Mouse (Mus musculus) hindbrain, embryonic 12.5 days (tissue): ENCODE measurements at regions not wholly inside any gene's neighbourhood (a gene's known extent, or its start where the extent isn't known, plus 50 kb on each side); places are given as distances from the start of the nearest gene placed in this dataset.

Experiments used
- ATAC-seq: fragments of 200-750 bp; cut with Nextera tagmentation; 2 replicates; pipeline ENCODE4 v1.8.0; 2017; ENCODE audit warnings: moderate TSS enrichment; ENCODE audit not compliant: low FRiP score
- H3K27ac ChIP-seq: fragments of 300-500 bp; sonication (generic); 2 replicates; pipeline ENCODE4 v1.5.1; 2016; ENCODE audit warnings: mild to moderate bottlenecking
- H3K27me3 ChIP-seq: fragments of 300-500 bp; sonication (generic); 2 replicates; pipeline ENCODE4 v1.6.1; 2016; ENCODE audit warnings: mild to moderate bottlenecking
- H3K36me3 ChIP-seq: fragments of 300-500 bp; sonication (generic); 2 replicates; pipeline ENCODE4 v1.6.1; 2016; ENCODE audit warnings: mild to moderate bottlenecking
- H3K4me1 ChIP-seq: fragments of 300-500 bp; sonication (generic); 2 replicates; pipeline ENCODE4 v1.6.1; 2016
- H3K4me2 ChIP-seq: fragments of 300-500 bp; sonication (generic); replicated peaks from 2 replicates; pipeline ENCODE4 v1.6.1; 2016; ENCODE audit warnings: mild to moderate bottlenecking
- H3K4me3 ChIP-seq: fragments of 300-500 bp; sonication (generic); 2 replicates; pipeline ENCODE4 v1.5.1; 2016; ENCODE audit warnings: mild to moderate bottlenecking
- H3K9ac ChIP-seq: fragments of 300-500 bp; sonication (generic); 2 replicates; pipeline ENCODE4 v1.6.1; 2016; ENCODE audit warnings: mild to moderate bottlenecking, moderate library complexity
- H3K9me3 ChIP-seq: fragments of 300-500 bp; sonication (generic); replicated peaks from 2 replicates; pipeline ENCODE4 v1.6.1; 2016; ENCODE audit warnings: mild to moderate bottlenecking
- WGBS: fragments of 180-500 bp; shearing (Covaris S2); methylation state at CpG from one replicate; pipeline ENCODE4 v1.1.7; 2016; 5-methylcytosine and 5-hydroxymethylcytosine counted together

GRCm38 (mm10) chr5:52092273-52092672, 98.0 kb downstream of the Dhx15 start:
- WGBS, result 81% methylated on average over 4 of the region's 4 CpGs
- no peak overlapping the region for H3K4me3 ChIP-seq
- no peaks in the 10 kb centered on the region for H3K9me3 ChIP-seq
- no peak overlapping the region for H3K27ac ChIP-seq
- ATAC-seq, result no peak
- H3K9ac ChIP-seq, result no peak overlapping the region
- H3K27me3 ChIP-seq, result no peaks in the 10 kb centered on the region
- H3K4me1 ChIP-seq, result no peaks in the 10 kb centered on the region
- H3K4me2 ChIP-seq, result no peak overlapping the region
- no peaks in the 10 kb centered on the region for H3K36me3 ChIP-seq

DNA sequence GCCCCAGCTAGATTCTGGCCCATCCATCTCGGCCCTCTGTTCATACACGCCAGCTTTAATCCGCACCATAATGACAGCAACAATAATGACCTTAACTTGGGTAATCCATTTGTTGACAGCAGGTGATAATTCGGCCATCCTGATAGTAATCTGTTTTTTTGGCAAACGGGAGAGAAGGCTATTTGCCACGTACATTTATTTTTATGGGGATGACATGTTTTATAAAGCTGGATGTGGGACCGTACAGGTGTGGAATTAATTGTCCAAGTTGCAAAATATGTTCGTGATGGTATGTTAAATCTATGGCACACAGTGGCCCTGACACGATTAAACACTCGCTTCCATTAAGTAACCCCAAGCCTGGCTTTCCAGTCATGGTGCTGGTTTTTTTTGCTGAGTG, 102.2 kb downstream of the Dhx15 start:
- WGBS, result 78% methylated on average over 10 of the region's 10 CpGs
- ATAC-seq, result no peak
- Histone ChIP-seq H3K4me2 (no peak overlapping the region), H3K9me3 (no peaks in the 10 kb centered on the region), H3K36me3 (no peaks in the 10 kb centered on the region), H3K27me3 (no peaks in the 10 kb centered on the region), H3K4me1 (no peaks in the 10 kb centered on the region), H3K4me3 (no peak overlapping the region), H3K27ac (no peak overlapping the region), H3K9ac (no peak overlapping the region)

GRCm38 (mm10) chr5:52086766-52087429, 103.4 kb downstream of the Dhx15 start:
- no peak for ATAC-seq
- no peak overlapping the region for H3K4me2 ChIP-seq
- no peak overlapping the region for H3K4me3 ChIP-seq
- no peaks in the 10 kb centered on the region for H3K27me3 ChIP-seq
- H3K9me3 ChIP-seq, result no peaks in the 10 kb centered on the region
- 62% methylated on average over 7 of the region's 7 CpGs for WGBS
- H3K36me3 ChIP-seq, result no peaks in the 10 kb centered on the region
- no peak overlapping the region for H3K9ac ChIP-seq
- H3K4me1 ChIP-seq, result no peaks in the 10 kb centered on the region
- H3K27ac ChIP-seq, result no peak overlapping the region

GRCm38 (mm10) chr5:52080268-52080667, 110.0 kb downstream of the Dhx15 start:
- Histone ChIP-seq H3K4me2 (no peak overlapping the region), H3K27ac (no peak overlapping the region), H3K9ac (no peak overlapping the region), H3K4me3 (no peak overlapping the region), H3K9me3 (no peaks in the 10 kb centered on the region), H3K36me3 (no peaks in the 10 kb centered on the region), H3K27me3 (no peaks in the 10 kb centered on the region), H3K4me1 (no peaks in the 10 kb centered on the region)
- no peak for ATAC-seq
- 74% methylated on average over 4 of the region's 4 CpGs for WGBS

DNA sequence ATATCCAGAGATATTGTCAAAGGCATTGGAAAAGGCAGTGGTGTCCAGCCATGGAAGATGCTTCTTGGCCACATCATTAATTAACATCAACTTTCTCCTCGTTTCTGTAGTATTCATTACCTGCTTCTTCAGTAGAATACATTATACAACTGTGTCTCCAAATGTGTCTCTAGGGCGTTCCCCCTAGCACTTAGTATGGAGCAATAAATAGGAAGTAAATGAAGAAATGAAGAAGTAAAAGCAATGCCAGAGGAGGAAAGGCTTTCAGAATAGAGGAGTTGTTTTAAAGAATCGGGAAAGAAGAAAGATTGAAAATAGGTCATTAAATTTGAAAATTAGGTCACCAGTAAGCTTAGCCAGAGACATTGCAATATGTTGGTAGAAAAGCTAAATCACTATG, 112.6 kb downstream of the Dhx15 start:
- ATAC-seq, result no peak
- WGBS, result 86% methylated on average over 3 of the region's 3 CpGs
- no peaks in the 10 kb centered on the region for H3K4me1 ChIP-seq
- H3K4me3 ChIP-seq, result no peak overlapping the region
- no peaks in the 10 kb centered on the region for H3K27me3 ChIP-seq
- H3K27ac ChIP-seq, result no peak overlapping the region
- no peaks in the 10 kb centered on the region for H3K36me3 ChIP-seq
- no peak overlapping the region for H3K4me2 ChIP-seq
- H3K9me3 ChIP-seq, result no peaks in the 10 kb centered on the region
- H3K9ac ChIP-seq, result no peak overlapping the region

DNA sequence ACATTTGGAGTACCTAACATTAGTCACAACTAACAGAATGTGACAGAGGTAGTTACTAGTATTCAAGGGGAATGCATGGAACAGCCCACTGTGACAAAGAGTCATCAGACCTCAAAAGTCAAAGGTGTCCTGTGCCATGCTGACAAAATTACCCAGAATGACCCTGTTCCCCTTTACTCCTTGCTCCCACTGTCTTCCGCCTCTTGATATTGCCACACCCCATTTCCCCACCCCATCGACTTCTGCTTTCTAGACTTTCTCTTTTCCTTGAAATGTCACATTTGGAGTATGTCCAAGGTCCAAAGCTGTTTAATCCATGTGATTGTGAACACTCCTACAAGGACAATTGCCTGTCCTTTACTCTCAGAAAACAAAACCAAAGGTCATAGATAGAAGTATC, 115.2 kb downstream of the Dhx15 start:
- WGBS, result 88% methylated on average over 2 of the region's 2 CpGs
- Histone ChIP-seq H3K27ac (no peak overlapping the region), H3K4me1 (no peaks in the 10 kb centered on the region), H3K4me2 (no peak overlapping the region), H3K4me3 (no peak overlapping the region), H3K36me3 (no peaks in the 10 kb centered on the region), H3K27me3 (no peaks in the 10 kb centered on the region), H3K9ac (no peak overlapping the region), H3K9me3 (no peaks in the 10 kb centered on the region)
- ATAC-seq, result no peak

GRCm38 (mm10) chr5:52064804-52065451, 125.4 kb downstream of the Dhx15 start:
- H3K36me3 ChIP-seq, result no peaks in the 10 kb centered on the region
- ATAC-seq, result peak; percentile 88
- H3K27ac ChIP-seq, result no peak overlapping the region
- H3K27me3 ChIP-seq, result no peaks in the 10 kb centered on the region
- H3K4me1 ChIP-seq, result no peaks in the 10 kb centered on the region
- H3K4me2 ChIP-seq, result no peak overlapping the region
- no peak overlapping the region for H3K9ac ChIP-seq
- 35% methylated on average over 16 of the region's 16 CpGs for WGBS
- no peak overlapping the region for H3K4me3 ChIP-seq
- no peaks in the 10 kb centered on the region for H3K9me3 ChIP-seq

- Histone ChIP-seq H3K27me3 (no peaks in the 10 kb centered on the region), H3K4me1 (no peaks in the 10 kb centered on the region), H3K27ac (no peak overlapping the region), H3K4me2 (no peak overlapping the region), H3K9me3 (no peaks in the 10 kb centered on the region), H3K36me3 (no peaks in the 10 kb centered on the region), H3K9ac (no peak overlapping the region), H3K4me3 (no peak overlapping the region)
- ATAC-seq, result no peak
- WGBS, result 95% methylated on average over 4 of the region's 4 CpGs
Observed at GRCm38 (mm10) chr5:52062214-52062613, 128.1 kb downstream of the Dhx15 start.

DNA sequence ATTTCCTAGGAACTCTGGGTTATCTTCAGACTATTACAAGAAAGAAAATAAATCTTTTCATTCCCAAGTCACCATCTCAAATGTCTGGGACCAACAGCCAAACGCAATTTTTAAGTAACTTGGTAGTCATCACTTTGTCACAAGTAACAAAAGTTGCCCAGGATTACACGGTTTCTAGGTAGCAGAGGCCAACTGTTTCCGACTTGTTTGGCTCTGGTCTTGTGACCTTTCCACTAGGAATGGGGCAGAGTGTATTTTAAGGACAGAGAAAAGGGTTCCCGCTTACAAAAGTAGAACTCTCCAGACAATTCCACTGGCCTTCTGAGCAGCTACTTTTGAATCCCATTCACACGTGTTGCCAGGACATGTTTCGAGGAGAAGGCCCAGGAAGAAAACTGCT, 129.1 kb downstream of the Dhx15 start:
- ATAC-seq, result no peak
- no peaks in the 10 kb centered on the region for H3K4me1 ChIP-seq
- no peak overlapping the region for H3K4me2 ChIP-seq
- no peak overlapping the region for H3K4me3 ChIP-seq
- H3K36me3 ChIP-seq, result no peaks in the 10 kb centered on the region
- 77% methylated on average over 6 of the region's 6 CpGs for WGBS
- H3K9ac ChIP-seq, result no peak overlapping the region
- no peaks in the 10 kb centered on the region for H3K9me3 ChIP-seq
- H3K27ac ChIP-seq, result no peak overlapping the region
- H3K27me3 ChIP-seq, result no peaks in the 10 kb centered on the region

DNA sequence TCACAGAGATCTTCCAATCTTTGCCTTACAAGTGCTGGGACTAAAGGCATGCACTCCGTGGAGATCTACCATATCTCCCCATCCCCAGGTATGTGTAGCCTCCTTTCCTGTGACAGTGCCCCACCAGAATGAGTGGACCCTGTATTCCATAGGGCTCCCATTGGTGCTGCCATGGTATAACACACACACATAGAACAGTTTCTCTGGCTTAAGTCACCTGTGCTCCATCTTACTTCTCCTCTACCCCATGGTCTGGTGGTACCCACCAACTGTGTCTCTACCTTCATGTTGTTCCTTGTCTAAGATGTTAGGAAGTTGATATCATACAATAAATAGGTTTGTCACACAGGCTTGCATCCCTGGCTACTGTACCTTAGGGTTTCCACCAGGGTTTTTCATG, 133.1 kb downstream of the Dhx15 start:
- H3K4me3 ChIP-seq, result no peak overlapping the region
- no peak for ATAC-seq
- H3K9ac ChIP-seq, result no peak overlapping the region
- no peak overlapping the region for H3K27ac ChIP-seq
- no peak overlapping the region for H3K4me2 ChIP-seq
- H3K36me3 ChIP-seq, result no peaks in the 10 kb centered on the region
- 82% methylated on average over 1 of the region's 1 CpGs for WGBS
- H3K9me3 ChIP-seq, result no peaks in the 10 kb centered on the region
- no peaks in the 10 kb centered on the region for H3K27me3 ChIP-seq
- no peaks in the 10 kb centered on the region for H3K4me1 ChIP-seq

GRCm38 (mm10) chr5:52052072-52052465, 138.2 kb downstream of the Dhx15 start:
- WGBS, result 76% methylated on average over 4 of the region's 4 CpGs
- H3K27me3 ChIP-seq, result no peaks in the 10 kb centered on the region
- 0 out of 2 replicates have a peak overlapping the region, but pooled peaks have one; percentile 35 for H3K27ac ChIP-seq
- no peak overlapping the region for H3K4me3 ChIP-seq
- no peaks in the 10 kb centered on the region for H3K36me3 ChIP-seq
- no peaks in the 10 kb centered on the region for H3K4me1 ChIP-seq
- H3K9ac ChIP-seq, result no peak overlapping the region
- no peaks in the 10 kb centered on the region for H3K9me3 ChIP-seq
- no peak overlapping the region for H3K4me2 ChIP-seq
- ATAC-seq, result no peak

DNA sequence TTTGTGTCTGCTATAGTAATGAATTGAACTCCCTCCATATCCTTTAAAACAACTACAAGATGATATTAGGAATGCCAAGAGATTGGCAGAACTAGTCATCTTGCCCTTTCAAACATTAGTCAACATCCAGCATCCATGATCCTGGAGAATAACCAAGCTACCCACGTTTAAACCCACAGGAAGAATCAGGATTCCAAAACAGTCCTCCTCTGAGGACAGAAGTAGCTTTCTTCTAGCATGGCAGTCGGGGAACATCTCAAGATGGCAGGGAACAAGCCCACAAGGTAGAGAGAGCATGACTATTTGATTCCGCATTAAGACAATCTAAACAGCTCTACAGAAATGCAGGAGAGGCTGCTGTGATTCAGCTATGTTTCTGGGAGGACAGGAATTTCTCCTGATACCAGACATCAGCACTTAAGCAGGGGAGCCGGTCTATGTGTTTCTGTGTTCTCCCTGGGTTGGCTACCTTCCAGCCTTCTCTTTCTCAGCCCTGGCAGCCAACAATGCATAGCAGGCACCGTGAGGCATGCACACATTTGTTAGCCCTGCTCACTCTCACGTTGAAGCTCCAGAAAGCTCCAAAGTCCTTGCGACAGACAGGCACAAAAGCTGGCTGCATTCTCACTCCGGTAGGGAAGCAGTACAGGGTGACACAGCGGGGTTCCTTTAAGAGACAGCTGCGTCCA, 138.8 kb downstream of the Dhx15 start:
- H3K9ac ChIP-seq, result no peak overlapping the region
- no peaks in the 10 kb centered on the region for H3K4me1 ChIP-seq
- WGBS, result 50% methylated on average over 10 of the region's 10 CpGs
- H3K9me3 ChIP-seq, result no peaks in the 10 kb centered on the region
- H3K36me3 ChIP-seq, result no peaks in the 10 kb centered on the region
- ATAC-seq, result peak; percentile 68
- H3K27ac ChIP-seq, result peak overlapping the region; percentile 35; the same call in 1 of the 2 replicates
- no peak overlapping the region for H3K4me3 ChIP-seq
- H3K4me2 ChIP-seq, result no peak overlapping the region
- H3K27me3 ChIP-seq, result no peaks in the 10 kb centered on the region

GRCm38 (mm10) chr5:52048790-52049189, 141.5 kb downstream of the Dhx15 start:
- no peak overlapping the region for H3K27ac ChIP-seq
- H3K4me1 ChIP-seq, result no peaks in the 10 kb centered on the region
- ATAC-seq, result no peak
- H3K27me3 ChIP-seq, result no peaks in the 10 kb centered on the region
- no peak overlapping the region for H3K9ac ChIP-seq
- H3K9me3 ChIP-seq, result no peaks in the 10 kb centered on the region
- 94% methylated on average over 1 of the region's 1 CpGs for whole genome bisulfite sequencing
- H3K36me3 ChIP-seq, result no peaks in the 10 kb centered on the region
- no peak overlapping the region for H3K4me3 ChIP-seq
- no peak overlapping the region for H3K4me2 ChIP-seq
